Mouse (Mus musculus): Measurements from ENCODE around the gene Chrm5. TPM values are rescaled to one million over a fixed set of nuclear protein-coding genes. Genes with fewer than 3 reads are reported as not detected.

Gene Chrm5
- polyA plus RNA-seq, 1 experiment from 2014 or later: not detected

- Histone ChIP-seq H3K4me3 (ENCODE audit: low read depth, low read length) (no peak overlapping the region), H3K36me3 (ENCODE audit: control insufficient read depth, insufficient read depth) (no peaks in the 10 kb centered on the region), H3K4me1 (ENCODE audit: control insufficient read depth, low read depth, low read length) (peaks cover 18% of the 10 kb centered on the region), H3K9ac (ENCODE audit: low read depth, low read length) (no peak overlapping the region), H3K27ac (ENCODE audit: low read length) (no peak overlapping the region), H3K4me2 (ENCODE audit: low read depth, low read length) (no peak overlapping the region), H3K9me3 (replicated peaks; ENCODE audit: control insufficient read depth, low read length) (no peaks in the 10 kb centered on the region), H3K27me3 (ENCODE audit: control insufficient read depth, insufficient read depth, low read depth, low read length) (no peaks in the 10 kb centered on the region)
- WGBS (ENCODE audit: insufficient replicate concordance): 68% methylated on average over 5 of the region's 5 CpGs
- no peak for ATAC-seq (ENCODE audit: low read depth)
Measured at GRCm38 (mm10) chr2:112506841-112507435, 26.4 kb upstream of the Chrm5 start.

DNA sequence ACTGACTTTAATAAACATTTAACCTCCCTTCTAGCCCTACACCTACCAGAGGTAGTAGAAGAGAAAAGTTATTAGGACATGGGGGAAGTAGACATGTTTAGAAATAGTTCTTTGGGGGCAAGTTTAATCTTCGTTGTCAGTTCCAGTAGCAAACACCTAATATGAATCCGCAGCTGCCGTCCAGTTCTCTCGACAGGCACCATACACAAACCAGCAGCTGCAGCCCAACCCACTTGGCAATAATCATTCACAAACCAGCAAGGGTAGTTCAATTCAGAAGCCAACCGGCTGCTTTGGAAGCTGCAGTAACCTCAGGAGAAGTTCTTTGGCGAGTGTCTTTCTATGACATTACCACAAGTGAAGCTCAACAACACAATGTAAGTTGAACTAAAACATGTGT lies 23.4 kb upstream of the Chrm5 start:
- Histone ChIP-seq H3K4me1 (ENCODE audit: control insufficient read depth, low read depth, low read length) (peaks cover 10% of the 10 kb centered on the region), H3K27ac (ENCODE audit: low read length) (no peak overlapping the region), H3K27me3 (ENCODE audit: control insufficient read depth, insufficient read depth, low read depth, low read length) (no peaks in the 10 kb centered on the region), H3K9me3 (replicated peaks; ENCODE audit: control insufficient read depth, low read length) (no peaks in the 10 kb centered on the region), H3K36me3 (ENCODE audit: control insufficient read depth, insufficient read depth) (no peaks in the 10 kb centered on the region), H3K9ac (ENCODE audit: low read depth, low read length) (no peak overlapping the region), H3K4me2 (ENCODE audit: low read depth, low read length) (no peak overlapping the region), H3K4me3 (ENCODE audit: low read depth, low read length) (no peak overlapping the region)
- WGBS (ENCODE audit: insufficient replicate concordance): 73% methylated on average over 6 of the region's 6 CpGs
- no peak for ATAC-seq (ENCODE audit: low read depth)

DNA sequence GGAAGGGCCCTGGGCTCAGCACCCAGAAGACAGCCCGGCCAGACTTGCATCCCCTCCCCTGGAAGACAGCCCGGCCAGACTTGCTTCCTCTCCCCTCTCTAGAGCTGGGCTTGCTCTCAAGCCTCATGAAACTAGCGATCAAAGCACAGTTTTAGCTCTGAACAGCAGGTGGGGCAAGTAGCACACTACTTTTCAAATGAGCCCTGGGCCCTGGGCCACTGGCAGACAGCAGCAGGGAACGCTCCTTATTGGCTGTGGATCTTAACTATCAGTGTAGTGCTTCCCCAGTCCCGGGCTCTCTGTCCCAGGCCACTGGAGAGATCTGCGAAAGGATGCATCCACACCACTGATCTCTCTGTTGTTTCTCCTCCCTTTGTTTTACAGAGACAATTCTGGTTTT lies 20.6 kb upstream of the Chrm5 start:
- no peak overlapping the region for H3K4me2 ChIP-seq (ENCODE audit: low read depth, low read length)
- no peak overlapping the region for H3K4me3 ChIP-seq (ENCODE audit: low read depth, low read length)
- H3K4me1 ChIP-seq (ENCODE audit: control insufficient read depth, low read depth, low read length): peaks cover 5% of the 10 kb centered on the region
- ATAC-seq (ENCODE audit: low read depth): peak; percentile 85
- H3K9me3 ChIP-seq (replicated peaks; ENCODE audit: control insufficient read depth, low read length): no peaks in the 10 kb centered on the region
- H3K9ac ChIP-seq (ENCODE audit: low read depth, low read length): no peak overlapping the region
- no peaks in the 10 kb centered on the region for H3K36me3 ChIP-seq (ENCODE audit: control insufficient read depth, insufficient read depth)
- WGBS (ENCODE audit: insufficient replicate concordance): 7% methylated on average over 6 of the region's 6 CpGs
- no peak overlapping the region for H3K27ac ChIP-seq (ENCODE audit: low read length)
- no peaks in the 10 kb centered on the region for H3K27me3 ChIP-seq (ENCODE audit: control insufficient read depth, insufficient read depth, low read depth, low read length)

GRCm38 (mm10) chr2:112497851-112498250 lies 17.3 kb upstream of the Chrm5 start:
- Histone ChIP-seq H3K4me1 (ENCODE audit: control insufficient read depth, low read depth, low read length) (peaks cover 11% of the 10 kb centered on the region), H3K27me3 (ENCODE audit: control insufficient read depth, insufficient read depth, low read depth, low read length) (no peaks in the 10 kb centered on the region), H3K4me2 (ENCODE audit: low read depth, low read length) (no peak overlapping the region), H3K36me3 (ENCODE audit: control insufficient read depth, insufficient read depth) (no peaks in the 10 kb centered on the region), H3K9ac (ENCODE audit: low read depth, low read length) (no peak overlapping the region), H3K9me3 (replicated peaks; ENCODE audit: control insufficient read depth, low read length) (no peaks in the 10 kb centered on the region), H3K4me3 (ENCODE audit: low read depth, low read length) (no peak overlapping the region), H3K27ac (ENCODE audit: low read length) (no peak overlapping the region)
- WGBS (ENCODE audit: insufficient replicate concordance): 73% methylated on average over 7 of the region's 7 CpGs
- no peak for ATAC-seq (ENCODE audit: low read depth)

- Histone ChIP-seq H3K9ac (ENCODE audit: low read depth, low read length) (peak overlapping the region; percentile 96), H3K27ac (ENCODE audit: low read length) (peak overlapping the region; percentile 94), H3K4me3 (ENCODE audit: low read depth, low read length) (peak overlapping the region; percentile 84), H3K4me1 (ENCODE audit: control insufficient read depth, low read depth, low read length) (peaks cover 20% of the 10 kb centered on the region), H3K36me3 (ENCODE audit: control insufficient read depth, insufficient read depth) (no peaks in the 10 kb centered on the region), H3K4me2 (ENCODE audit: low read depth, low read length) (peak overlapping the region; percentile 95), H3K27me3 (ENCODE audit: control insufficient read depth, insufficient read depth, low read depth, low read length) (no peaks in the 10 kb centered on the region), H3K9me3 (replicated peaks; ENCODE audit: control insufficient read depth, low read length) (no peaks in the 10 kb centered on the region)
- ATAC-seq (ENCODE audit: low read depth): no peak
- WGBS (ENCODE audit: insufficient replicate concordance): 22% methylated on average over 11 of the region's 11 CpGs
Measured at GRCm38 (mm10) chr2:112493539-112494260, 13.1 kb upstream of the Chrm5 start.

DNA sequence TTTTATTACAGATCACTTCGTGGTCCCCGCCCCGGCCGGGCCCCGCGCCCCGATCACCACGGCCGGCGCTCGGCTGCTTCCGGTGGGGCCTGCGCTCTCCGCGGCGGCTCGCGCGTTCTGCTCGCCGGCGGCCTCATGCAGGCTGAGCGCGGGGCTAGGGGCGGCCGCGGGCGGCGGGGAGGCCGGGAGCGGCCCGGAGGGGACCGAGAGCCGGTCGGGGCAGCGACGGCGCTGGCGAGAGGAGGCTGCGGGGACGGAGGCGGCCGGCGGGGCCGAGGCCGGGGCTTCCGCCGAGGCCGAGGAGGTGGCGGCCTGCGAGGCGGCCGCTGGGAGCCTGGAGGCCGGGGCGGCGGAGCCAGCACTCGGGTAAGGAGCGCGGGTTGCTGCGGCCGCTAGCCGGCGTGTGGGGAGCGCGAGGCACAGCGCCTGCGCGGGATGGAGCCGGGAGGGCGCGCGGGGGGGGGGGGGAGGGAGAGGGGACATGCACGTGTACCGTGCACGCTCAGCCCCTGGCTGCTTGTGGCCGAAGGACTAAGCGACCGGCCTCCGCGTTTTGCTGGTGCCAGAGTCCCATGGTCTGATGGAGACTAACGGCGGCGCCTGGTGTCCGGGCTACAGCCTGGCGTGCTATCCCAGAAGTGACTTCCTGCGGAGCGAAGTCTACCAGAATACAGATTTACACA lies 12.4 kb upstream of the Chrm5 start, which contains the start of gene Aven:
Gene Aven (plus strand): TSS at position 109 of the 683 bp plus-strand sequence.
- ATAC-seq (ENCODE audit: low read depth): peak; percentile 88
- under 1% methylated on average over 65 of the region's 87 CpGs for WGBS (ENCODE audit: insufficient replicate concordance)
- H3K9ac ChIP-seq (ENCODE audit: low read depth, low read length): peak within 1 kb of the TSS; percentile 96

GRCm38 (mm10) chr2:112492431-112492855 lies 11.9 kb upstream of the Chrm5 start:
- ATAC-seq (ENCODE audit: low read depth): 0 out of 2 replicates have a peak, but pooled peaks have one; percentile 10
- H3K27me3 ChIP-seq (ENCODE audit: control insufficient read depth, insufficient read depth, low read depth, low read length): no peaks in the 10 kb centered on the region
- H3K4me3 ChIP-seq (ENCODE audit: low read depth, low read length): peak overlapping the region; percentile 84
- H3K4me2 ChIP-seq (ENCODE audit: low read depth, low read length): peak overlapping the region; percentile 95
- H3K27ac ChIP-seq (ENCODE audit: low read length): peak overlapping the region; percentile 94
- H3K36me3 ChIP-seq (ENCODE audit: control insufficient read depth, insufficient read depth): no peaks in the 10 kb centered on the region
- peak overlapping the region; percentile 96 for H3K9ac ChIP-seq (ENCODE audit: low read depth, low read length)
- WGBS (ENCODE audit: insufficient replicate concordance): 9% methylated on average over 9 of the region's 9 CpGs
- H3K4me1 ChIP-seq (ENCODE audit: control insufficient read depth, low read depth, low read length): peaks cover 16% of the 10 kb centered on the region
- H3K9me3 ChIP-seq (replicated peaks; ENCODE audit: control insufficient read depth, low read length): no peaks in the 10 kb centered on the region

More for the DNA sequence above, 12.4 kb upstream of the Chrm5 start, which contains the start of gene Aven:
- no peaks in the 10 kb centered on the region for H3K9me3 ChIP-seq (replicated peaks; ENCODE audit: control insufficient read depth, low read length)
- H3K36me3 ChIP-seq (ENCODE audit: control insufficient read depth, insufficient read depth): no peaks in the 10 kb centered on the region
- peak within 1 kb of the TSS; percentile 94 for H3K27ac ChIP-seq (ENCODE audit: low read length)
- H3K4me3 ChIP-seq (ENCODE audit: low read depth, low read length): peak within 1 kb of the TSS; percentile 84
- peaks cover 17% of the 10 kb centered on the region for H3K4me1 ChIP-seq (ENCODE audit: control insufficient read depth, low read depth, low read length)
- H3K27me3 ChIP-seq (ENCODE audit: control insufficient read depth, insufficient read depth, low read depth, low read length): no peaks in the 10 kb centered on the region
- H3K4me2 ChIP-seq (ENCODE audit: low read depth, low read length): peak within 1 kb of the TSS; percentile 95

GRCm38 (mm10) chr2:112491629-112492028 lies 11.1 kb upstream of the Chrm5 start:
- H3K4me3 ChIP-seq (ENCODE audit: low read depth, low read length): no peak overlapping the region
- no peaks in the 10 kb centered on the region for H3K27me3 ChIP-seq (ENCODE audit: control insufficient read depth, insufficient read depth, low read depth, low read length)
- H3K36me3 ChIP-seq (ENCODE audit: control insufficient read depth, insufficient read depth): no peaks in the 10 kb centered on the region
- peaks cover 16% of the 10 kb centered on the region for H3K4me1 ChIP-seq (ENCODE audit: control insufficient read depth, low read depth, low read length)
- no peaks in the 10 kb centered on the region for H3K9me3 ChIP-seq (replicated peaks; ENCODE audit: control insufficient read depth, low read length)
- no peak overlapping the region for H3K9ac ChIP-seq (ENCODE audit: low read depth, low read length)
- no peak for ATAC-seq (ENCODE audit: low read depth)
- no peak overlapping the region for H3K27ac ChIP-seq (ENCODE audit: low read length)
- no peak overlapping the region for H3K4me2 ChIP-seq (ENCODE audit: low read depth, low read length)
- 52% methylated on average over 5 of the region's 5 CpGs for WGBS (ENCODE audit: insufficient replicate concordance)

Data from liver, embryonic 16.5 days (tissue).